Mouse (Mus musculus): ENCODE data around the gene Mybphl.

The Mybphl gene

DNA sequence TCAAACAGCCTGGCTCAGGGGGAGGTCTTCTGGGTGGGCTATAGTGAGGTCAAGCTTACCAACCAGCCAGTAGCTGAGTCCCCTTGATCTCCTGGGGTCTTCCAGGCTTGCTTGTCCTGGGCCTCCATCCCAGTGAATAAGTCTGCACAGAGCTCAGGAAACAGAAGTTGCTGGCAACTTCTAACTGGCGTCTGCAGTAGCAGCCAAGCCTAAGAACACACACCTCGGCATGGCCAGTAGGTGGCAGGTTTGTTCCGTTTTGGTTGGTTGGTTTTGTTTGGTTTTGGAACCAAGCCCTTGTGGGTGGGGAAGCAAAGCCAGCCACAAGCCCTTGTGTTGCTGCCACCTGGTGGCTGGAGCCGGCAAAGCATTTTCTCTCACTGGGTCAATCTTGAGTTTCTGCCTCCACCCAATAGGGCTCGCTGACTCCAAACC is 24.4 kb downstream of the Mybphl start:
- no peak for TF ChIP-seq GATA4 (IDR thresholded peaks at IDR 0.05; ENCODE audit: insufficient replicate concordance, low read length)

DNA sequence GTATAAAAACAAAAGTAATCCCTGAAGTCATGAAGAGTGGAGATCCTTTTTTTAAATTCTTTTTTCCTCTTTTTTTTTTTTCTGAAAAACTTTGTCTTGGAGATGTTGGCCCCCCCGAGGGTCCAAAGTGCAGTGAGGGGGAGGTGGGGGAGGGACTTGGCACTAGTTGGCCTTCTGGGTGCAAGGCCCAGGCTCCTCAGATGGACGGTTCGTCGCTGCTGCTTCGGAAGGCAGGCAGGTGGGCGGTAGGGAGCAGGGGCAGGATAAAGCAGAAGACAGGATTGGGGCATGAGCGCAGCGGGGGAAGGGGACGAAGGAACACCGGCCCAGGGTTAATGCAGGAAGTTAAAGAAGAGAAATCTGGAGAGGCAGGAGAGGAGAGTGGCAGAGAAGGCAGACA is 27.6 kb downstream of the Mybphl start:
- no peak for TF ChIP-seq GATA4 (IDR thresholded peaks at IDR 0.05; ENCODE audit: insufficient replicate concordance, low read length)

DNA sequence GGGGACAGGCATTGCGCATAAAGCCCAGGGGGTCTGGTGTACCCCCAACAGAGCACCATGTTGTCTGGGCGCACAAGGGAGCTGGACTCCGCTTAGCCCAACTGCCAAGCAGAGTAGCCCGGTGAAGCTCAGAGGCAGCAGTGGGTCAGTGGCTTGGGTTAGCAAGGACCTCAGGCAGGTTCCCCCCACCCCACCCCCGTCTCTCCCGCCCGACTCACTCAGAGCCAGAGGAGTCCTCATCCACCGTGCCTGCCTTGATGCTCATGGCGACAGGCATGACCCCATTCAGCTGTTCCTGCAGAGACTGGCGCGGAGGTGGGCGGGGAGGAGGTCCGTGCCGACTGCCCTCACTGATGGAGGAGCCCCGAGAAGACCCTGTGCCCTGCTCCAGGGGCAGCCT is 28.1 kb downstream of the Mybphl start:
- no peak for TF ChIP-seq GATA4 (IDR thresholded peaks at IDR 0.05; ENCODE audit: insufficient replicate concordance, low read length)

DNA sequence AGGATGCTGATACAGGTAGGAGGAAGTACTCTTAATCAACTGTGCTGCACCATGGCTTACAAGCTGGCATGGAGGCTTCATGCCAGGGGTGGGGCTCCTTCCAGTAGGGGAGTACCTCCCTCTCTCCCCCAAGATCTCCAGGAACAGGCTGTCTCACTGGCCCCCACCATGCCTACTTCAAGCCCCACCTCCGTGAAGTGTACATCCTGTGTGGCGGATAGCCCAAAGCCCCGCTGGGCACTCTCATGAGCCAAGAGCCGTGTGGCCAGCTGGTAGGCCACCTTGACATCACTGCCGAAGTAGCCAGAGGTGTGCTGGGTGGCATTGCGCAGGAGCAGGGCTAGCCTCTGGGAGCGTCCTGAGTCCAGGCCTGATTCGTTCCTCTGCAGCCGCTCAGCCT is 33.6 kb downstream of the Mybphl start:
- TF ChIP-seq GATA4 (IDR thresholded peaks at IDR 0.05; ENCODE audit: insufficient replicate concordance, low read length), result no peak

DNA sequence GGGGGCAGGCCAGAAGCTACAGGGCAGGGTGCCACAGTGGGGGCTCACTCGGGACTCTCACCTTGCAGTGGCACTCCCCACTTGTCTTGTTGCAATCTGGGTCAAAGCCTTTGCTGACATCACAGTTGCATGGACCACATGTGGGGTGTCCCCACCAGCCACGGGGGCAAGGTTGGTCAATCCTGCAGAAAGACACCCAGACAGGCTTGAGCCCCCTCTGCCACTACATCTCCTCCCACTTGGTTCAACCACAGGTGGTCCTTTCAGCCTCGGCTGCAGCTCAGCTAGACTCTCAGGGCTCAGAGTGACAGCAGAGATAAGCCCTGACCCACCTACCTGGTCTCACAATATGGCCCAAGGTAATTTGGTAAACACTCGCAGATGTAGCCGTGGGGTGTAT is 35.7 kb downstream of the Mybphl start:
- TF ChIP-seq GATA4 (IDR thresholded peaks at IDR 0.05; ENCODE audit: insufficient replicate concordance, low read length), result no peak

DNA sequence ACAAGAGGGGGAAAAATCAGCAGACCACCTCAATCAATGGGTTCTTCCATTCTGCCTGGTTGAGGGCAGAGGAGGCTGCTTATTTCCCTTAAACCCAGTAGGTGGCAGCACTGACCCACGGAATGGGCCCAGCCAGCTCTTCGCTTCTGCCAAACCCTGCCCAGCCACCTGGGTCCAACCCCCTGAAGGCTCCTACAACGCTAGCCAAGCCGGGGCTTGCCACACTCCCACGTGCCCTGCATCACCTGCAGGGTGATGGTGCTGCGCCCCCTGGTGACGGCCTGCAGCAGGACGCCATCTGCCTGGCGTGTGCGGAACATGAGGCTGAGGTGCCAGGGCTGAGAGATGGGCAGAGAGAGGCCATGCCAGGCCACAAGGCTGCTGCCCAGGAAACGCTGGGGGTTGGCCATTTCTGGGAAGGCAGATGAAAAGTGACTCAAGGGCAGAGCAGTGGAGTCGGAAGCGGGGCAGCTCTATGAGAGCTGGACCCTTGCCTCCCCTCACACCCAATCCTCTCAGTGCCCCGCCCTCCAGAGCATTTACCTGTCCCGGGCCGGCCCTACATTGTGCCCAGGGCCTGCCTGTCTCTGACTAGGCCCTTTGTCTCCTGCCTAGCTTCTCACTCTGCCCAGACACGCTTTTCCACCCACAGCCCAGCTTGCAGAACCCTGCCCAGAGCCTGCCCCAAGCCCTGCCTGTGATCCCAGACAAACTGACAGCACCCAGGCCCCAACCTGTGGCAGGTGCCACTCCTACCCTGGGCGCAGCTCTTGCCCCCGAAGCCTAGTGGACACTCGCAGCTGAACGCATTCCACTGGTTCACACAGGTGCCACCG is 37.2 kb downstream of the Mybphl start:
- TF ChIP-seq GATA4 (IDR thresholded peaks at IDR 0.05; ENCODE audit: insufficient replicate concordance, low read length), result no peak

DNA sequence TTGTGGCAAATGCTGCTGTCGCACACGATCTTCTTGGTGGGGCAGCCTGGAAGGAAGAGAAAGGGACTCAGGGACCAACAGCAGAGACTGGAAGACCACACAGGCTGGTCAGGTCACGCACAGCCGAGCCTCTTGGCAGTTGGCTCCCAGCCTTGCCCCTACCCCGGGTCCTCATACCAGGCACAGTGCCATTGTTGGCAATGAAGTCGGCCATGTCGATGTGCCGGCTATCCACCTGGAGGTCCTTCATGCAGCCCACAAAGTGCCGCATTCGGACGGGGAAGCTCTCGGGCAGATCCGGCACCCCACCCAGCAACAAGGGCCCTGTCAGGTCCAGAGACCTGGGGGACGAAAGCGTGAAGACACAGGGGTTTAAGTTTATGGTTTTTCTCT is 37.8 kb downstream of the Mybphl start:
- no peak for TF ChIP-seq GATA4 (IDR thresholded peaks at IDR 0.05; ENCODE audit: insufficient replicate concordance, low read length)

DNA sequence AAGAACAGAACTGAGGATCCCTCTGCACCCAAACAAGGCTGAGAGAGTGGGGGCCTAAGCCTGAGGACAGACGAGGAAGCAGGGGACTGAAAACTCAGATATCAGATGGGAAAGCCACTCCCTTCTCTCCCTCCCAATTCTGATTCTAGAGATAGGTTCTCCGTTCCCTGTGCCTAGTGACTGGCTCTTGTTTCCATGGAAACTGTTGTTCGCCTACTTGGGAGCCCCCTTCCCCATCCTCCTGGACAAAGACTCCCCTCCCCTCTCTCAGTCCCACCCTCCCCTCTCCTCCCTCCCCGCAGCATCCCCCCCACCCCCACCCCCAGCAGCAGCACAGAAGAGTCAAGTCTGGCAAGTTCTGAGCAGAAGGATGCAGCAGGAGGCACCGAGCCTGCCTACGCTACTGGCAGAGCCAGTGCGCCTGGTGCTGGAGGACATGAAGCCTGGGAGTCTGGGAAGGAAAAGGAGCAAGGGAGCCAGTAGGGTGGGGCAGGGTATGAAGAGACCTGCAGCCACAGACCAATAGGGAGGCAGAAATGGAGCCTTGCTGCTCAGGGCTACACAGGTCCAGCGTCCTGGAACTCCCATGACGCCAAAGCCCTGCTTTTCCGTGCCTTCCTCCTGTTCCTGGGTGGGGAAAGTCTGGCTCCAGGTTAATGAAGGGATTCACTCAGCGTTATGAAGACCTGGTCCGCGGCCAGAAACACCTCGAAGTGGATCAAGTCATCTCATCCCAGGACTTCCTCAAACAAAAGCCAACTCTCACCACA is 41.0 kb downstream of the Mybphl start:
- TF ChIP-seq GATA4 (IDR thresholded peaks at IDR 0.05; ENCODE audit: insufficient replicate concordance, low read length), result no peak

DNA sequence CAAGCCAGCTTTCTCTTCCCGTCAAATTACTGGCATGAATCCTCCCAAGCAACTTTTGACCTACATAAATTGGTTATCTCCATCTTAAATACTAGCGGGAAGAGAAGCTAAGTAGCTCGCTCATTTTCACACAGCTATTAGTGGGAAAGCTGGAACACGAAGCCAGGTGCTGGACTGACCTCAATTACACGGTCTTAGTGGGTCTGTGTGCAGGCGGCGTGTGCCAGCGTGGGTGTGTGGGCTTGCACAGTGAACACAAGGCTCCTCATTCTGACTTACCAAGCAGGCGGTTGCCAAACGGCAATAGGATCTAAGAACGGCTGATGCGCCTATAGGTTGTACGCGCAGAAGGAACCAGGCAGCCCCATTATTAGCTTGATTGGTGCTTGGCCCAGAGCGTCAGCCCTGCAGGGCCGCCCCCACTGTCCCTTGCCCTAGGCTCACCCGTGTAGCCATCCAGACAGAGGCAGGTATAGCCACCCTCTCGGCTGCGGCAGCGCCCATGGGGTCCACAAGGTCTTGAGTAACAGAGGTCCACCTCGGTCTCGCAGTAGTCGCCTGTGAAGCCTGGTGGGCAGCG is 41.7 kb downstream of the Mybphl start:
- TF ChIP-seq GATA4 (IDR thresholded peaks at IDR 0.05; ENCODE audit: insufficient replicate concordance, low read length), result no peak

DNA sequence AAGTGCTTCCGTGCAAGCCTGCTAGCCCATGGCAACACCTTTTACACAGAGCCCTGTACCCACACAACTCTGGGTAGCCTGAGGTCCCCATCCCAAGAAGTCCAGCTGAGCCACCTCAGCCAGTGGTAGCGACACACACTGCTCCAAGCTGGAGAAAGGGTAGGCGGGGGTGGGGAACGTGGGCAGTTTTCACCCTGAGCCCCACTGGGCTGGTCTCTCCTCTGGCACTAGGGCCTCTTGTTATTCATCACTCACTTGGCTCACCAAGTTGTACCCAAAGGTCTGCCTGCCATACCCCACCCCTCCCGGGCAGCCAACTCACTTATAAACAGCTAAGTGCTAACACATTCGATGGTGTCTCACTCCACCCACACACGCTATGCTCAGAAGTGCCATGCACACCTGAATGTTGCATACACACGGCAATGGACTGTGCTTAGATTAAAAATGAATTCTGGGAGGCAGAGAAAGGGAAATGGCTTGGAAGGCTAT is 43.9 kb downstream of the Mybphl start:
- TF ChIP-seq GATA4 (IDR thresholded peaks at IDR 0.05; ENCODE audit: insufficient replicate concordance, low read length), result no peak

DNA sequence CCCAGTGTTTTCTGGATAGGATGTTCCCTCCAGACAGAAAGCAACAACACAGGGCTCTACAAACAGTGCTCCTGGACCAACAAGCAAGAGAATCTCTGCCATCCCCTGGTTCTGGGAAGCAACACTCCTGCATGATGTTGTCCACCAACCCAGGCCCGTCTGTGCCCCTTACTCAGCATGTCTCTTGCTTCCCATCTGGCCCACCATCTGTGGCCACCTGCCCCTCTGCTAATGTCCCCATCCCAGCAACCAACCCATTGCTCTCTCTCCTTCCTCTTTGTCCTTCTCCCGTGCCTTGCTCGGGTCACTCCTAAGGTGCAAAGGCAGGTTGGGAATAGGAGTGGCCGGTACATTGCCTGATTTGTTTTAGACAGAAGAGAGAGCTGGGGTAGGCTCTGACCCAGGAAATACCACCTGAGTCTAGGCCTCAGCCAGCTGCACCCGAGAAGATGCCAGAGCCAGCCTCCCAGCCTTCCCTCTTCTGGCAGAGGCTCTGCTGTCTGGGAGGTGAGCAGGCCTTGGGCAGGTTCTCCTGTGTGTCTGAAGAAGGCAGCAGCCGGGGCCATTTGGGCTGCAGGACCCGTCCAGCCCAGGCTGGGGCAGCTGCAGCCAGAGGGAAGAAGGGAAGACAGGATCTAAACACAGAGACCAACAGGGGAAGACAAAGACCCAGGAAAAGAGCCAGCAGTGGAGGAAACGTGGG is 45.1 kb downstream of the Mybphl start:
- no peak for TF ChIP-seq GATA4 (IDR thresholded peaks at IDR 0.05; ENCODE audit: insufficient replicate concordance, low read length)

DNA sequence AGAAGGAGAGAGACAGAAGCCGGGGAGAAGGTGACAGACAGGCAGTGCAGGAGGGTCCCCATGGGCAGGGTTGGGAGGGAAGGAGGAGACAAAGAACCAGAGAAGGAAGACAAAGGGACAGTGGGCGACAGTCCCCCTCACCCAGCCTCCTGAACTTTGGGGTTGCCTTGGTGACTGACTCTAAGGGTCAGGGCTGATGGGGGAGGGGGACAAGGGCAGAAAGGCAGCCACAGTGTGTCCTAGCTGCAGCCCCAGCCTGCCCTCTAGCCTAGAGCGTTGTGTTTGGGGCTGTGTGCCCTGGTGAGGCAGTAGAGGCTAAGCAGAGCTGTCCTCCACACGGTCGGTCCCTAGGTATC is 45.6 kb downstream of the Mybphl start:
- TF ChIP-seq GATA4 (IDR thresholded peaks at IDR 0.05; ENCODE audit: insufficient replicate concordance, low read length), result no peak

DNA sequence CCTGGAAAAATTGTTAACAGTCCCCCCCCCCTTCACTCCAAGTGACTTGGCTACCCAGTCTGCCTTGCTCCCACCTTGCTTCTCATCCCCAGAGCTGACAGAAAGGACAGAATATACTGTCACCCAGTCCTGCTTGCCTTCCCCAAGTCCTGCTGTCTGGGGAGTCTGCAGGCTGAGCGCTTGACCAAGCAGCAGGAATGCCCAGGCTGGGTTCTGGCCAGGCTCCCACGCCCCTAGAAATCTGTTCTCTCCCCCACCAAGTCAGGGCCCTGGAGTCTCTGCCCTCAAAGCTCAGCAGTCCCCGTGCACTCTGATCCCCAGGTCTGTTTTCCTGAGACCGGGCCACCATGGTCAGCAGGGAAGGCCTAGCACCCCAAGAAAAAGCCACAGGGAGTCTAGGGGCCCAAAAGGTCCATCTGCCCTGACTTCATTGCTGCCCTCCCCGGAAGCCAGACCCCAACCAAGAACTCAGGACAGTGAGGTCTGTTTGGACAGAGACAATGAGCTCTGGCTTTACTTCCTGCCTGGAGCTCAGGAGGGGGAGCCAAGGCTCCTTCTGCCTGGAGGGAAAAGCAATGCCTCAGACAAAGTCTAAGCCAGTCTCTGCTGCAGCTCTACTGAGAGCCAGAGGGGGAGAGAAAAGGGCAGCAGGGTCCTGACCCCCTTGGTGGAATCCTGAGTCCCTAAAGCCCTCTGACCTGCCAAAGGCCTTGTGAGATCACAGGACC is 46.5 kb downstream of the Mybphl start:
- TF ChIP-seq GATA4 (IDR thresholded peaks at IDR 0.05; ENCODE audit: insufficient replicate concordance, low read length), result no peak

DNA sequence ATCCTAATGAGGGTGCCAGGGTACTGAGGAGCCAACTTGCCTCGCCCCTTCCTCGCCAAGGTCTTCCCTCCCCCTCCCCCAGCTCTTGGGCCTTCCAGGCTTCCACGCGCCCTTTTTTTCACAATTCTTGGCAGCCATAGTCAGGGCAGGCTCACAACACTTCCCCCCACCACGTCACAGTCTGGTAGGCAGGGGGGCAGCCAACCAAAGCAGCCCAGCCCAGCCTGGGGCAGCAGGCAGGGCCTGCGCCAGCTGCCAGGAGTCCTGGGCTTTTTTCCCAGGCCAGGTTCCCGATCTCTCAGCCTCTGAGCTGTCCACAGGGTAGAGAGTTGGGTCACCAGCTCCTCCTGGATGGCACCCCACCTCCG is 47.0 kb downstream of the Mybphl start:
- no peak for TF ChIP-seq GATA4 (IDR thresholded peaks at IDR 0.05; ENCODE audit: insufficient replicate concordance, low read length)

Measured in liver, adult (tissue).